Mouse (Mus musculus): ENCODE data around the gene Usb1. TPM values are rescaled to one million over a fixed set of nuclear protein-coding genes. Genes with fewer than 3 reads are reported as not detected.
"Not testable (repeated sequence)": the region's sequence is repeated elsewhere in the genome, so short reads cannot be mapped to it uniquely, and the experiment has no call there.

Usb1 gene
- polyA plus RNA-seq, 1 experiment from 2014 or later, result 37.8 TPM

GRCm38 (mm10) chr8:95369581-95370326, 37.7 kb downstream of the Usb1 start:
- ATAC-seq (no peak), DNase-seq (ENCODE audit: low read depth, low spot score) (no peak)
- TF ChIP-seq CTCF (IDR thresholded peaks at IDR 0.05), result no peak
- ChIA-PET POLR2A (no interaction called here), CTCF (no interaction called here)
- H3K27me3 ChIP-seq, result no peaks in the 10 kb centered on the region
- in situ Hi-C loops (cut with MboI; ENCODE audit: low pct_unique_long_range_greater_than_20kb), result no loop called here

GRCm38 (mm10) chr8:95373389-95374002, 41.4 kb downstream of the Usb1 start:
- no peak for TF ChIP-seq CTCF (IDR thresholded peaks at IDR 0.05)
- ChIA-PET POLR2A (no interaction called here), CTCF (interaction anchor here (1.1 kb wide), 1 partner anchor 54 kb away, joined by 3 read pairs; no protein-coding TSS in a partner anchor)
- no peaks in the 10 kb centered on the region for H3K27me3 ChIP-seq
- no peak for DNase-seq (ENCODE audit: low read depth, low spot score)
- in situ Hi-C loops (cut with MboI; ENCODE audit: low pct_unique_long_range_greater_than_20kb), result no loop called here
- ATAC-seq, result no peak

- POLR2A ChIA-PET, result no interaction called here
Measured at GRCm38 (mm10) chr8:95374429-95374828, 42.3 kb downstream of the Usb1 start.

GRCm38 (mm10) chr8:95375374-95375930, 43.4 kb downstream of the Usb1 start:
- DNase-seq (ENCODE audit: low read depth, low spot score) (no peak), ATAC-seq (no peak)
- POLR2A ChIA-PET, result no interaction called here
- in situ Hi-C loops (cut with MboI; ENCODE audit: low pct_unique_long_range_greater_than_20kb), result no loop called here
- CTCF ChIA-PET, result no interaction called here
- H3K27me3 ChIP-seq, result no peaks in the 10 kb centered on the region
- TF ChIP-seq CTCF (IDR thresholded peaks at IDR 0.05), result no peak

More at GRCm38 (mm10) chr8:95374429-95374828, 42.3 kb downstream of the Usb1 start:
- H3K27me3 ChIP-seq, result no peaks in the 10 kb centered on the region
- in situ Hi-C loops (cut with MboI; ENCODE audit: low pct_unique_long_range_greater_than_20kb), result no loop called here
- CTCF ChIA-PET, result no interaction called here
- DNase-seq (ENCODE audit: low read depth, low spot score), result no peak
- ATAC-seq, result no peak
- no peak for TF ChIP-seq CTCF (IDR thresholded peaks at IDR 0.05)

GRCm38 (mm10) chr8:95376309-95376999, 44.4 kb downstream of the Usb1 start:
- ATAC-seq, result no peak
- POLR2A ChIA-PET, result interaction anchor here (0.9 kb wide), 1 partner anchor 13 kb away, joined by 5 read pairs; no protein-coding TSS in a partner anchor
- H3K27me3 ChIP-seq, result no peaks in the 10 kb centered on the region
- CTCF ChIA-PET, result interaction anchor here (1.0 to 1.2 kb wide), 2 partner anchors 9 to 10 kb away, joined by 3 to 4 read pairs; no protein-coding TSS in a partner anchor
- in situ Hi-C loops (cut with MboI; ENCODE audit: low pct_unique_long_range_greater_than_20kb), result no loop called here
- DNase-seq (ENCODE audit: low read depth, low spot score), result no peak
- no peak for TF ChIP-seq CTCF (IDR thresholded peaks at IDR 0.05)

GRCm38 (mm10) chr8:95377101-95377500, 45.0 kb downstream of the Usb1 start:
- DNase-seq (ENCODE audit: low read depth, low spot score) (no peak), ATAC-seq (no peak)
- no peaks in the 10 kb centered on the region for H3K27me3 ChIP-seq
- ChIA-PET POLR2A (interaction anchor here (0.9 kb wide), 1 partner anchor 14 kb away, joined by 5 read pairs; no protein-coding TSS in a partner anchor), CTCF (interaction anchor here (1.0 to 1.2 kb wide), 2 partner anchors 10 to 11 kb away, joined by 3 to 4 read pairs; no protein-coding TSS in a partner anchor)
- in situ Hi-C loops (cut with MboI; ENCODE audit: low pct_unique_long_range_greater_than_20kb), result no loop called here
- no peak for TF ChIP-seq CTCF (IDR thresholded peaks at IDR 0.05)

- ATAC-seq (no peak), DNase-seq (ENCODE audit: low read depth, low spot score) (no peak)
- in situ Hi-C loops (cut with MboI; ENCODE audit: low pct_unique_long_range_greater_than_20kb), result no loop called here
- no peak for TF ChIP-seq CTCF (IDR thresholded peaks at IDR 0.05)
- H3K27me3 ChIP-seq, result no peaks in the 10 kb centered on the region
- CTCF ChIA-PET, result interaction anchor here (1.0 kb wide), 1 partner anchor 12 kb away, joined by 4 read pairs; no protein-coding TSS in a partner anchor
- POLR2A ChIA-PET, result no interaction called here
Measured at GRCm38 (mm10) chr8:95377863-95378291, 45.8 kb downstream of the Usb1 start.

GRCm38 (mm10) chr8:95378928-95379327, 46.8 kb downstream of the Usb1 start:
- ATAC-seq; in situ Hi-C loops (cut with MboI; ENCODE audit: low pct_unique_long_range_greater_than_20kb); H3K27me3 ChIP-seq; DNase-seq (ENCODE audit: low read depth, low spot score); CTCF ChIA-PET; POLR2A ChIA-PET: not testable (repeated sequence)

GRCm38 (mm10) chr8:95380953-95381352, 48.9 kb downstream of the Usb1 start:
- DNase-seq (ENCODE audit: low read depth, low spot score) (no peak), ATAC-seq (no peak)
- no peak for TF ChIP-seq CTCF (IDR thresholded peaks at IDR 0.05)
- in situ Hi-C loops (cut with MboI; ENCODE audit: low pct_unique_long_range_greater_than_20kb), result no loop called here
- ChIA-PET POLR2A (no interaction called here), CTCF (no interaction called here)
- no peaks in the 10 kb centered on the region for H3K27me3 ChIP-seq

- ATAC-seq, result no peak
- POLR2A ChIA-PET, result no interaction called here
- H3K27me3 ChIP-seq, result no peaks in the 10 kb centered on the region
- TF ChIP-seq CTCF (IDR thresholded peaks at IDR 0.05), result no peak
- CTCF ChIA-PET, result interaction anchor here (1.5 kb wide), 1 partner anchor 46 kb away, joined by 6 read pairs; no protein-coding TSS in a partner anchor
- in situ Hi-C loops (cut with MboI; ENCODE audit: low pct_unique_long_range_greater_than_20kb), result no loop called here
- DNase-seq (ENCODE audit: low read depth, low spot score), result no peak
Measured at GRCm38 (mm10) chr8:95381595-95381994, 49.5 kb downstream of the Usb1 start.

All from Patski (cell line).